Mouse (Mus musculus): ENCODE measurements around the gene Rnf227. TPM values are rescaled to one million over a fixed set of nuclear protein-coding genes. Genes with fewer than 3 reads are reported as not detected.

Rnf227 gene
- polyA plus RNA-seq, 1 experiment: 5.7 TPM

GRCm38 (mm10) chr11:69366855-69367615, 26.8 kb downstream of the Rnf227 start:
- peaks cover 30% of the 10 kb centered on the region for H3K4me1 ChIP-seq (ENCODE audit: control insufficient read depth, insufficient read depth, low read length)
- H3K27me3 ChIP-seq (ENCODE audit: control insufficient read depth, insufficient read depth, low read length): no peaks in the 10 kb centered on the region
- no peak for TF ChIP-seq POLR2A (IDR thresholded peaks at IDR 0.05; ENCODE audit: control insufficient read depth, low read depth, low read length)
- no peak for TF ChIP-seq CTCF (IDR thresholded peaks at IDR 0.05; ENCODE audit: control insufficient read depth, insufficient read depth, insufficient replicate concordance, low read depth, low read length)
- peak overlapping the region; percentile 35 for H3K4me3 ChIP-seq (ENCODE audit: control insufficient read depth, low read depth, low read length)
- no peaks in the 10 kb centered on the region for H3K36me3 ChIP-seq (ENCODE audit: control insufficient read depth, insufficient read depth, low read length)
- H3K27ac ChIP-seq (ENCODE audit: control insufficient read depth, insufficient read depth, low read depth, low read length): peak overlapping the region; percentile 61

GRCm38 (mm10) chr11:69367616-69368355, 27.5 kb downstream of the Rnf227 start:
- no peaks in the 10 kb centered on the region for H3K27me3 ChIP-seq (ENCODE audit: control insufficient read depth, insufficient read depth, low read length)
- no peaks in the 10 kb centered on the region for H3K36me3 ChIP-seq (ENCODE audit: control insufficient read depth, insufficient read depth, low read length)
- H3K4me3 ChIP-seq (ENCODE audit: control insufficient read depth, low read depth, low read length): peak overlapping the region; percentile 84
- no peak for TF ChIP-seq POLR2A (IDR thresholded peaks at IDR 0.05; ENCODE audit: control insufficient read depth, low read depth, low read length)
- peaks cover 32% of the 10 kb centered on the region for H3K4me1 ChIP-seq (ENCODE audit: control insufficient read depth, insufficient read depth, low read length)
- H3K27ac ChIP-seq (ENCODE audit: control insufficient read depth, insufficient read depth, low read depth, low read length): peak overlapping the region; percentile 78

DNA sequence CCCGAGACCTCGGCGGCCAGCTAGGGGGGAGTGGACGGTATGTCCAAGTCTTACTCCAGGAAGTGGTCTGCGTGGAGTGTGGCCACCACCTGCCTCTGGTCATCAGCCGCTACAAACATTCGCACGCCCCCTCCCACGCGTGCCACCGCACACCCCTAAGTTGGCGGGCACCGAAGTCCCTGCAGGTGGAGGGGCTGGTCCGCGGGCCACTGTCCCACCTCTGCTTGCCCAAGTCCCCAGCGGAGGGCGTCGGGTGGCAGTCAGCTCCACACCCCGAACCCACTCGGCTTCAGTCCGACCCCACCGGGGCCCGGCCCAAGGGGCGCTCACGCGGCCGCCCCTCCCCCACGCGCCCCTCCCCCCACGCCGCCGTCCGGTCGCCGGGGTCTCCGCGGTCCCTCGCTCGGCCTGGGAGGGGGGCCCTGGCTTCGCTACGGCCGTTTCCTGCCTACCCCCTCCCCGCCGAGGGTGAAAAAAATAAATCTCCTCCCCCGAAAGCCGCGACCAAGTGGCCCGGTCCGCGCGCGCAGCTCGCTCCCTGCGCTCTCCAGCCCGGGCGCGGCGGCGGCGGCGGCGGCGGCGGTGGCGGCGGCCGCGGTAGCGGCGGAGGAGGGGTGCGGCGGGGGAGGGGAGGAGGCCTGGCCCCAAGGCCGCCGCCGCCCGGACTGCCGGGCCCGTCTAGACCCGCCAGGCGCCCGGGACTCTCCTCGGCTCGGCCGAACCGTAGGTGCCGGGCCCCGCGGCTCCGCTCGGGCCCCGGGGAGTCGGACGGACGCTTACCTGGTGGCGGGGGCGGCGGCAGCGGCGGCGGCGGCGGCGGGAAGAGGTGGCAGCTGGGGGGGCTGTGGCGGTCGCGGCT, 28.3 kb downstream of the Rnf227 start:
- no peak for TF ChIP-seq POLR2A (IDR thresholded peaks at IDR 0.05; ENCODE audit: control insufficient read depth, low read depth, low read length)
- TF ChIP-seq CTCF (IDR thresholded peaks at IDR 0.05; ENCODE audit: control insufficient read depth, insufficient read depth, insufficient replicate concordance, low read depth, low read length): no peak
- Histone ChIP-seq H3K27ac (ENCODE audit: control insufficient read depth, insufficient read depth, low read depth, low read length) (peak overlapping the region; percentile 82), H3K4me3 (ENCODE audit: control insufficient read depth, low read depth, low read length) (peak overlapping the region; percentile 84), H3K4me1 (ENCODE audit: control insufficient read depth, insufficient read depth, low read length) (peaks cover 32% of the 10 kb centered on the region), H3K36me3 (ENCODE audit: control insufficient read depth, insufficient read depth, low read length) (no peaks in the 10 kb centered on the region), H3K27me3 (ENCODE audit: control insufficient read depth, insufficient read depth, low read length) (no peaks in the 10 kb centered on the region)

DNA sequence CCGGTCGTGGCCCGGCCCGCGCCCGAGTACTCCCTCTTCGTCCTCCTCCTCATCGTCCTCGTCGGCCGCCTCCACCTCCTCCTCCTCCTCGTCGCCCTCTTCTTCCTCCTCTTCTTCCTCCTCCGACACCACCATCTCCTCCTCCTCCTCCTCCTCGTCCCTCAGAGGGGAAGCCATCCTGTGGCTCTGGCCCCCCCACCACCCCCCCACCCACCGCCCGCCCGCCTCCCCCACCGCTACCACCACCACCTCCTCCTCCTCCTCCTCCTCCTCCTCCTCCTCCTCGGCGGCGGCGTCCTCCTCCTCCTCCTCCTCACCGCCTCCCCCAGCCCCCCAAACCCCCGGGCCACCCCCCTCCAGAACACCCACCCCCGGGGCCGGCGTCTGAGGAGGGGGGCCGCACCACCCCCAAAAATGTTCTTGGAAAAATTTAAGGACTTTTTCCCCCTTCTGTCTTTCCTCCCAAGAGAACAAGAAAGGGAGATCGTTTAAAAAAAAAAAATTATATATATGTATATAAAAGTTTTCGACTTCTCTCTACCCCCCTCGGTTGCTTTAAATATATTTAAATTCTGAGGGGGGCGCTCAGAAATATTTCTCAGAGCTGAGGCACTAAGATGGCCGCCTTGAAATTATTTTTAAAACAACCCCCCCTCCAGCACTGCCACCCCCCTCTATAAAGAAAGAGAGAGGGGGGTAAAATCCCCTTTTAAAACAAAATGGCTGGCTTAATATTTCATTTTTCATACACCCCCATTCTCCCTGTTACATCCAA, 29.1 kb downstream of the Rnf227 start, which contains the start of gene Chd3:
Gene Chd3, minus strand, starts transcription at position 192 of the 775 bp plus-strand sequence.
- Histone ChIP-seq H3K4me1 (ENCODE audit: control insufficient read depth, insufficient read depth, low read length) (peaks cover 31% of the 10 kb centered on the region), H3K27ac (ENCODE audit: control insufficient read depth, insufficient read depth, low read depth, low read length) (peak within 1 kb of the TSS; percentile 82), H3K27me3 (ENCODE audit: control insufficient read depth, insufficient read depth, low read length) (no peaks in the 10 kb centered on the region), H3K4me3 (ENCODE audit: control insufficient read depth, low read depth, low read length) (peak within 1 kb of the TSS; percentile 84), H3K36me3 (ENCODE audit: control insufficient read depth, insufficient read depth, low read length) (no peaks in the 10 kb centered on the region)
- no peak for TF ChIP-seq CTCF (IDR thresholded peaks at IDR 0.05; ENCODE audit: control insufficient read depth, insufficient read depth, insufficient replicate concordance, low read depth, low read length)
- no peak for TF ChIP-seq POLR2A (IDR thresholded peaks at IDR 0.05; ENCODE audit: control insufficient read depth, low read depth, low read length)

DNA sequence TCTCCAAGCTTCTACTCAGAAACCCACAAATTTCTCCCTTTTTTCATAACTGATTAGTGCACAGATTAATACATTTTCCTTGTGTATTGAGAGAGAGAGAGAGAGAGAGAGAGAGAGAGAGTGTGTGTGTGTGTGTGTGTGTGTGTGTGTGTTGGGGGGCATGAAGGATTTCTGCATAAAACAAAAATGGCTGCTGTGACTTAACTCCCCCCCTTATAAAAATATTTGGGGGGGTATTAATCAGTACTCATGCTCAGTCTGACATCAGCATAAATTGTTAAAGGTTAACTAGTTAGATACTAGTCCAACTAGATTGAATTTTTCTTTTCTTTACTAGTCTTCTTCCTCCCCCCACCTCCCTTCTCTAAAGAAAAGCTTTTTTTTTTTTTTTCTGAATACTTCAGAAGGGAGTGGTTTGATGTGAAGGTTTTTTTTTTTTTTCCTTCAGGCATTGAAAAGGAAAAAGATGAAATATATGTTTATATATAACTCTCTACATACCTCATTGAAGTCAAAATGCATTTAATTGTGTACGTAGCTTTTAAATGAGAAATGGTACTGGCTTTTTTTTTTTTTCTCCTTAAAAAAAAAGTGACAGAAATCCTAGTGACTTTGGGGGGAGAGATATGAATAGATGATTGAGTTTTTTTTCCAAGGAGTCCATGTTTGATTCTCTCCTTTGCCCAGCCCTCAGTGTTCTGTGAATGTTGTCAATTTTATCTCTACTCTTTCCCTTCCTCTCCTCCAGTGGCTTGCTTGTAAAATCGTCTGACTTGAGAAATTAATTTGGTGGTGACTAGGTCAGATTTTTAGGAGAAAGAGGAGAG, 29.9 kb downstream of the Rnf227 start:
- H3K36me3 ChIP-seq (ENCODE audit: control insufficient read depth, insufficient read depth, low read length): no peaks in the 10 kb centered on the region
- H3K27ac ChIP-seq (ENCODE audit: control insufficient read depth, insufficient read depth, low read depth, low read length): no peak overlapping the region
- TF ChIP-seq POLR2A (IDR thresholded peaks at IDR 0.05; ENCODE audit: control insufficient read depth, low read depth, low read length): no peak
- TF ChIP-seq CTCF (IDR thresholded peaks at IDR 0.05; ENCODE audit: control insufficient read depth, insufficient read depth, insufficient replicate concordance, low read depth, low read length): no peak
- peaks cover 25% of the 10 kb centered on the region for H3K4me1 ChIP-seq (ENCODE audit: control insufficient read depth, insufficient read depth, low read length)
- no peaks in the 10 kb centered on the region for H3K27me3 ChIP-seq (ENCODE audit: control insufficient read depth, insufficient read depth, low read length)
- no peak overlapping the region for H3K4me3 ChIP-seq (ENCODE audit: control insufficient read depth, low read depth, low read length)

DNA sequence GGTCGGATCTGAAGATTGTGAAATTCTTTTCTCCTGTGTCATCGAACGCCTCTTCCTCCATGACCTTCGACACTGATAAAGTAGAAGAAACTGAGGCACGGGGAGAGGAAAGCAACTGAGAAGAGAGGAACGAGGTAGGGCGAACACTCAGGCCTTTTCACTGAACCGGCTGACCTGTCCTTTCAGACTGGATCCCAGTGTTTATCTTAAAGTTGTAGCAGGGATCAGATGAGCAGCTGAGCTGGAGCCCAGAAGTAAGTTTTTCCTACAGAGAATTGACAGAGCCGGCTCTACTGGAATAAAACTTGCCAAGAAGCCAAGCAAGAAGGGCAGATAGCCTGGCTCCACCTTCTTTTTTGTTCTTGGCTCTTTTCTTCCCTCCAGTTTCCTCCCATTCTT, 30.6 kb downstream of the Rnf227 start:
- Histone ChIP-seq H3K4me3 (ENCODE audit: control insufficient read depth, low read depth, low read length) (no peak overlapping the region), H3K27ac (ENCODE audit: control insufficient read depth, insufficient read depth, low read depth, low read length) (no peak overlapping the region)

More for the DNA sequence above, 30.6 kb downstream of the Rnf227 start:
- peaks cover 19% of the 10 kb centered on the region for H3K4me1 ChIP-seq (ENCODE audit: control insufficient read depth, insufficient read depth, low read length)
- no peaks in the 10 kb centered on the region; the same call in 1 of the 2 replicates for H3K36me3 ChIP-seq (ENCODE audit: control insufficient read depth, insufficient read depth, low read length)
- no peaks in the 10 kb centered on the region for H3K27me3 ChIP-seq (ENCODE audit: control insufficient read depth, insufficient read depth, low read length)
- TF ChIP-seq CTCF (IDR thresholded peaks at IDR 0.05; ENCODE audit: control insufficient read depth, insufficient read depth, insufficient replicate concordance, low read depth, low read length) (no peak), POLR2A (IDR thresholded peaks at IDR 0.05; ENCODE audit: control insufficient read depth, low read depth, low read length) (no peak)
